Mouse (Mus musculus): ENCODE measurements around the gene Gldc. TPM values are rescaled to one million over a fixed set of nuclear protein-coding genes. Genes with fewer than 3 reads are reported as not detected.

Gene Gldc
- polyA plus RNA-seq, 1 experiment from 2014 or later = 1.3 TPM

DNA sequence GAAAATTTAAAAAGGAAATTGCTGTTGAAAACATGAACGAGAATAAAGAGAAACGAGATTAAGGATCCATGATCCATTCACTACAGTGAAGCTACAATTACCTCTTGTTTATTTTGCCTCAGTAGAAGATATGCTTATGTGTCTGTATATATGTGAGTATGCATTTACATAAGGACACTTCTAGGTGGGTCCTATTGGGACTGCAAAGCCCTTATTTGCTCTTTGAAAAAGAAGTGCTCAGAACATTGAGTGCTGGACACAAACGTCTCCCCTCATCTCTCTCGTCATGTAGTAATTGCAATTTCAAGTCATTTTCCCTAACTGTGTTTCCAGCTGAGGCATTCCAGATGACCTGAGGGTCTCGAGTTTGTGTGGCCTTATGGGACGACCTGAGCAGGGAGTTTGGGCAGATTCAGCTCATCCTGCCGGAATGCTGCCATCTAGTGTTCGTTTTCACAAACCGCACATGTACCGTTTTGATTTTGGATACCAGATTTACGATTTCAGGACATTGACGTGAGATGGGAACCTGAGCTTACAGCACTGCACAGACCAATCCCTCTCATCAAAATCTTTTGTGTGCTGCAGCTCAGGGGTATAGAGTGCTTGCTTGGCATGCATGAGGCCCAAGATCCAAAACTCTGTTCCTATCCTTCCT lies 30.1 kb upstream of the Gldc start:
- Histone ChIP-seq H3K9me3 (ENCODE audit: control insufficient read depth, low read length) (no peaks in the 10 kb centered on the region), H3K4me2 (ENCODE audit: low read depth, low read length) (no peak overlapping the region), H3K27me3 (replicated peaks; ENCODE audit: control insufficient read depth, insufficient read depth, low read length) (no peaks in the 10 kb centered on the region), H3K4me1 (ENCODE audit: control insufficient read depth, insufficient read depth, low read length) (no peaks in the 10 kb centered on the region), H3K36me3 (ENCODE audit: control insufficient read depth, insufficient read depth, low read length) (no peaks in the 10 kb centered on the region), H3K4me3 (ENCODE audit: low read length) (no peak overlapping the region), H3K27ac (ENCODE audit: low read length) (no peak overlapping the region), H3K9ac (ENCODE audit: low read depth, low read length) (no peak overlapping the region)
- ATAC-seq = no peak
- WGBS = 19% methylated on average over 12 of the region's 12 CpGs

DNA sequence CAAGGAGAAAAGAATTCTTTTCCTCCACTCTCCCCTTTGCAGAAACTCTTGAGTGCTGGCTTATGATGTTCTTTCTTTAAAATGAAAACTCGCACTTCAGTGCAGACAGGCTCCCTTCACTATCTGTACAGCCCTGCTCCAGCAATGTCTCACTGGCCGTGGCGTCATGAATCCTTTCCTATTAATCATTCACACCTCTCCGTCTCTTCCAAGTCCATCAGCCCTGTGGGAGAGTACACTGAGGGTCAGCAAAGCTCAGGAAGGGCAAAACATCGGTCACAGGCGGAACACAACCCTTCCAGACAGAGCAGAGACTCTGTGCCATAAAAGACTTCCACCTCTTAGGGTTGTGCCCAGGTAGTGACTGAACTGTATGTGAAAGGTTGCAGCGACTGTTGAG lies 26.9 kb upstream of the Gldc start:
- H3K27me3 ChIP-seq (replicated peaks; ENCODE audit: control insufficient read depth, insufficient read depth, low read length) = no peaks in the 10 kb centered on the region
- H3K36me3 ChIP-seq (ENCODE audit: control insufficient read depth, insufficient read depth, low read length) = no peaks in the 10 kb centered on the region
- WGBS = 51% methylated on average over 7 of the region's 7 CpGs
- H3K4me3 ChIP-seq (ENCODE audit: low read length) = no peak overlapping the region
- H3K9ac ChIP-seq (ENCODE audit: low read depth, low read length) = no peak overlapping the region
- no peak for ATAC-seq
- no peaks in the 10 kb centered on the region for H3K9me3 ChIP-seq (ENCODE audit: control insufficient read depth, low read length)
- H3K4me2 ChIP-seq (ENCODE audit: low read depth, low read length) = no peak overlapping the region
- no peaks in the 10 kb centered on the region for H3K4me1 ChIP-seq (ENCODE audit: control insufficient read depth, insufficient read depth, low read length)
- no peak overlapping the region for H3K27ac ChIP-seq (ENCODE audit: low read length)

DNA sequence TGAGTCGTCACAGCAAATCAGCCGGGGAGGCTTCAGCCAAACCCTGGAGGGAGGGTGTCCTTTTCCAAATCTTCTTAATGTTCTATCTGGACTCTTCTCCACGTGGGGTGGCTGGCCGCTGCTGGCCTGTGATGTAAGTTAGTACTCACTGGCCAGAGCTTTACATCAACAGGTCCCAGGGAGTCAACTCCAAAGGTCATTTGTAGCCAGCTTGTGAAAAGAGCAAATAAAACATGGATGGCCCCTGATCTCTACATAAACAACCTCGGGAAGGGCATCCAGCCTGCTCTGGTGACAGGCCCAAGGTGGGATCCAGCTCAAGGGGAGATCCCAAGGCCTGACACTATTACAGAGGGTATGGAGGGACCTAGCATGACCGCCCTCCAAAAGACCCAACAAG lies 19.8 kb upstream of the Gldc start:
- no peaks in the 10 kb centered on the region for H3K36me3 ChIP-seq (ENCODE audit: control insufficient read depth, insufficient read depth, low read length)

DNA sequence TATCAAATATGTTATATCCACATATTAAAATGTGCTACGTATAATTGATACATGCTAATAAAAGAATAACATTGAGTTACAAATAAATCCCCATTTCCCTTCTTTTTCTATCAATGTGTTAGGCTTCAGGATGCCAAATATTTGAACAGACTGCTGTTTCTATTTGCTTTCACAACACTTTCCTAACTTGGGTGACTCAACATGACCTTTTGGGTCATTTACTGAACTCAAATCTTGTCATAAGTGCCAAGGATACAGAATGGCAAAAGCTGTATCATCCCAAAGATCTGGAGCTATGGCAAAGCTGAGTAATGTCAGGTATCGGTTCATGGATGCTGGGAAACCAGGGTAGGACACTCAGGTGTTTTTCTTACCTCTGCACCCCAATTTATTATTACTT lies 12.0 kb upstream of the Gldc start:
- Histone ChIP-seq H3K27me3 (replicated peaks; ENCODE audit: control insufficient read depth, insufficient read depth, low read length) (no peaks in the 10 kb centered on the region), H3K9me3 (ENCODE audit: control insufficient read depth, low read length) (0 out of 2 replicates have a peak, but pooled peaks cover 4% of the 10 kb centered on the region), H3K4me1 (ENCODE audit: control insufficient read depth, insufficient read depth, low read length) (no peaks in the 10 kb centered on the region), H3K36me3 (ENCODE audit: control insufficient read depth, insufficient read depth, low read length) (no peaks in the 10 kb centered on the region), H3K27ac (ENCODE audit: low read length) (no peak overlapping the region), H3K4me3 (ENCODE audit: low read length) (no peak overlapping the region), H3K9ac (ENCODE audit: low read depth, low read length) (no peak overlapping the region), H3K4me2 (ENCODE audit: low read depth, low read length) (no peak overlapping the region)
- no peak for ATAC-seq
- WGBS = 82% methylated on average over 2 of the region's 2 CpGs

More for the DNA sequence above, 19.8 kb upstream of the Gldc start:
- H3K27ac ChIP-seq (ENCODE audit: low read length) = no peak overlapping the region
- no peaks in the 10 kb centered on the region for H3K27me3 ChIP-seq (replicated peaks; ENCODE audit: control insufficient read depth, insufficient read depth, low read length)
- no peaks in the 10 kb centered on the region for H3K4me1 ChIP-seq (ENCODE audit: control insufficient read depth, insufficient read depth, low read length)
- no peak overlapping the region for H3K4me3 ChIP-seq (ENCODE audit: low read length)
- H3K4me2 ChIP-seq (ENCODE audit: low read depth, low read length) = no peak overlapping the region
- no peak overlapping the region for H3K9ac ChIP-seq (ENCODE audit: low read depth, low read length)
- 64% methylated on average over 6 of the region's 6 CpGs for WGBS
- no peaks in the 10 kb centered on the region for H3K9me3 ChIP-seq (ENCODE audit: control insufficient read depth, low read length)
- ATAC-seq = no peak

DNA sequence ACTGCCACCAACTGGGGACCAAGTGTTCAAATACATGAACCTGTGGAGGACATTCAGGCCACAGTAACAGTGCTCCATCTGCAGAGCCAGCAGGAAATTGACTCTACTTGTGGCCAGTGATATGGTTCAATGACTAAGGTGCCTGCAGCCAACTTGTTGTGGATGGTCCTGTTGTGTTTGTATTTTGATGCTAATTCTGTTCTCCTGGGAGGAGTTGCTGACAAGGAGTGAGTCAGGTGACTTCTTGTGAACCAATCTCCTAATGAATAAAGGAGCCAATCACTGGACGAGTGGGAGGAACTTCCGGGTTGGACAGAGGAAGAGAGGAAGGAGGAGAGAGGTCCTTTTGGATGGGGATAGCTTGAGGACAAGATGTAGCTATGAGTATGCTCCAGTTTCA lies 10.3 kb upstream of the Gldc start:
- Histone ChIP-seq H3K27me3 (replicated peaks; ENCODE audit: control insufficient read depth, insufficient read depth, low read length) (no peaks in the 10 kb centered on the region), H3K9ac (ENCODE audit: low read depth, low read length) (no peak overlapping the region), H3K4me3 (ENCODE audit: low read length) (no peak overlapping the region), H3K4me1 (ENCODE audit: control insufficient read depth, insufficient read depth, low read length) (no peaks in the 10 kb centered on the region), H3K4me2 (ENCODE audit: low read depth, low read length) (no peak overlapping the region), H3K36me3 (ENCODE audit: control insufficient read depth, insufficient read depth, low read length) (no peaks in the 10 kb centered on the region), H3K9me3 (ENCODE audit: control insufficient read depth, low read length) (0 out of 2 replicates have a peak, but pooled peaks cover 4% of the 10 kb centered on the region), H3K27ac (ENCODE audit: low read length) (no peak overlapping the region)
- no peak for ATAC-seq
- 98% methylated on average over 2 of the region's 2 CpGs for WGBS

DNA sequence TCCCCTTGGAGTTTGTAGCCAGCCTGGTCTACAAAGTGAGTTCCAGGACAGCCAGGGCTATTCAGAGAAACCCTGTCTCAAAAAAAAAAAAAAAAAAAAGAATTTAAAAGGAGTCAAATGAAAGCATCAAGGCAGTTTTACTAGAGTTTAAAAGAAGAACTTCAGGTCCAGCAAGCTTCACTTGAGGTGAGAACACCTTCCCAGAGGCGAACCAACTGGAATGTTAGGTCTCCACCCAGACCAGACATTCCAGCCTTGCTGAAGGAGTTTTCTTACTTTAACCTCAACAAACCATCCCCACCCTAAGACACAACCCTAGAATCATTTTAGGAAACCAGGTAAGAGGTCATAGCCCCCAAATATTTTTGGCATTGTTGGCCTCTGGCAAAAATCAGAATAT lies 4.8 kb upstream of the Gldc start:
- no peaks in the 10 kb centered on the region for H3K4me1 ChIP-seq (ENCODE audit: control insufficient read depth, insufficient read depth, low read length)
- 70% methylated on average over 1 of the region's 1 CpGs for WGBS
- no peaks in the 10 kb centered on the region for H3K9me3 ChIP-seq (ENCODE audit: control insufficient read depth, low read length)
- no peaks in the 10 kb centered on the region for H3K36me3 ChIP-seq (ENCODE audit: control insufficient read depth, insufficient read depth, low read length)
- no peak overlapping the region for H3K27ac ChIP-seq (ENCODE audit: low read length)
- no peak overlapping the region for H3K4me2 ChIP-seq (ENCODE audit: low read depth, low read length)
- H3K9ac ChIP-seq (ENCODE audit: low read depth, low read length) = no peak overlapping the region
- H3K4me3 ChIP-seq (ENCODE audit: low read length) = no peak overlapping the region
- H3K27me3 ChIP-seq (replicated peaks; ENCODE audit: control insufficient read depth, insufficient read depth, low read length) = peaks cover 9% of the 10 kb centered on the region
- ATAC-seq = no peak

DNA sequence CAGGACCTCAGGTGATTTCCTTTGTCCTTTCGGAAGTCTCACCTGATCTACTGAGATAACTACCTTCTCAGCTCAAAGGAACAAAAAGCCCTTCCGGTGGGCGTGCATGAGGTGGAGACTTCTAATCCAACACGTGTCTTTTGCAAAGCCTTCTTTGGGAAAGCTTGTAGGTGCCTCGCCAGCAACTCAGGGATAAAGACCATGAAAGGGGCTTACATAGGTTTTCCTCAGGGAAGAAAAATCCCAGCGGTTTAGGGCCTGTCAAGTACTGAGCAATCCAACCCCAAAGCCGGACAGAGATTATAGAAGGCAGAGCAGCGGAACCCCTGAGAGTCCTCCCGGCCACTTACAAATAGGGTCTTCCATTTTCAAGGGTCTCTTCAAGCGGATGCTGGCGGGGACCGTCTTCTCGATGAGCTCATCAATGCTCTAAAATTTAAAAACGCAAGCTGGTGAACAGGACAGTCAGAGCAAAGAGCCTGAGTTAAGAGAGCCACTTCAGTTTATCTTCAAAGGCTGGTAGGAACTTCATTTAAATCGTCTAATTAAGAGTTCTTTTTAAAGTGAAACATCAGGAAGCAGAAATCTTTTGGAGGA lies 1.1 kb downstream of the Gldc start:
- Histone ChIP-seq H3K27me3 (replicated peaks; ENCODE audit: control insufficient read depth, insufficient read depth, low read length) (peaks cover 21% of the 10 kb centered on the region), H3K4me2 (ENCODE audit: low read depth, low read length) (peak overlapping the region; percentile 99), H3K27ac (ENCODE audit: low read length) (no peak overlapping the region), H3K36me3 (ENCODE audit: control insufficient read depth, insufficient read depth, low read length) (no peaks in the 10 kb centered on the region), H3K9me3 (ENCODE audit: control insufficient read depth, low read length) (no peaks in the 10 kb centered on the region), H3K9ac (ENCODE audit: low read depth, low read length) (no peak overlapping the region), H3K4me1 (ENCODE audit: control insufficient read depth, insufficient read depth, low read length) (no peaks in the 10 kb centered on the region; the same call in 1 of the 2 replicates), H3K4me3 (ENCODE audit: low read length) (peak overlapping the region; percentile 63)
- WGBS = 6% methylated on average over 15 of the region's 15 CpGs
- no peak for ATAC-seq

GRCm38 (mm10) chr19:30171346-30172055 lies 3.7 kb downstream of the Gldc start:
- 77% methylated on average over 8 of the region's 8 CpGs for WGBS
- Histone ChIP-seq H3K9me3 (ENCODE audit: control insufficient read depth, low read length) (no peaks in the 10 kb centered on the region), H3K27ac (ENCODE audit: low read length) (no peak overlapping the region), H3K9ac (ENCODE audit: low read depth, low read length) (no peak overlapping the region), H3K4me3 (ENCODE audit: low read length) (no peak overlapping the region), H3K36me3 (ENCODE audit: control insufficient read depth, insufficient read depth, low read length) (no peaks in the 10 kb centered on the region), H3K27me3 (replicated peaks; ENCODE audit: control insufficient read depth, insufficient read depth, low read length) (peaks cover 21% of the 10 kb centered on the region), H3K4me2 (ENCODE audit: low read depth, low read length) (no peak overlapping the region), H3K4me1 (ENCODE audit: control insufficient read depth, insufficient read depth, low read length) (no peaks in the 10 kb centered on the region; the same call in 1 of the 2 replicates)
- no peak for ATAC-seq

DNA sequence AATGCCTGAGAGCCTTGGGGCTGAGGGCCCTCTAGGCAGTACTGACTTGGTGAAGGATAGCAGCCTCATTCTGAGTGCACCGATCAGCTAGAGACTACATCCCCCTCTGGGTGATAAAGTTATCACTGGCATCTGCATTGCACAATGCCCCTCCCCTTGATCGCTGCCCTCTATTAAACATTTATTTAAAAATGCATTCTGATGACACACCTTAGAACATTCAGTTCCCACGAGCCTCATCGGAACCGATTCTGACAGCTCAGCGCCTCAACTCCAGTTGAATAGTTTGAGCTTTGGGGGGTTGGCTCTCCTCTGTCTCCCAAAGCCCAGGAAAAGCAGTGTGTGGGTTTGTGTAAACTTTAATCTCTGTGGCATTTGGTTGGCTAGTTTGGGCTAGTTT lies 4.9 kb downstream of the Gldc start:
- Histone ChIP-seq H3K4me3 (ENCODE audit: low read length) (no peak overlapping the region), H3K27ac (ENCODE audit: low read length) (no peak overlapping the region)
- whole genome bisulfite sequencing = 79% methylated on average over 6 of the region's 6 CpGs

More for the DNA sequence above, 4.9 kb downstream of the Gldc start:
- ATAC-seq = no peak
- H3K4me1 ChIP-seq (ENCODE audit: control insufficient read depth, insufficient read depth, low read length) = no peaks in the 10 kb centered on the region; the same call in 1 of the 2 replicates
- H3K27me3 ChIP-seq (replicated peaks; ENCODE audit: control insufficient read depth, insufficient read depth, low read length) = peaks cover 16% of the 10 kb centered on the region
- no peaks in the 10 kb centered on the region for H3K36me3 ChIP-seq (ENCODE audit: control insufficient read depth, insufficient read depth, low read length)
- H3K9me3 ChIP-seq (ENCODE audit: control insufficient read depth, low read length) = no peaks in the 10 kb centered on the region
- H3K9ac ChIP-seq (ENCODE audit: low read depth, low read length) = no peak overlapping the region
- no peak overlapping the region for H3K4me2 ChIP-seq (ENCODE audit: low read depth, low read length)
